Mouse (Mus musculus) cerebellum, adult 8-10 months (tissue): Measurements from ENCODE around the gene Olfr1185-ps1.
"Not testable (repeated sequence)": the region's sequence is repeated elsewhere in the genome, so short reads cannot be mapped to it uniquely, and the experiment has no call there.

Experiments used
- DNase-seq: peaks from one replicate; pipeline ENCODE4 v3.0.0; 2022

Gene Olfr1185-ps1

DNA sequence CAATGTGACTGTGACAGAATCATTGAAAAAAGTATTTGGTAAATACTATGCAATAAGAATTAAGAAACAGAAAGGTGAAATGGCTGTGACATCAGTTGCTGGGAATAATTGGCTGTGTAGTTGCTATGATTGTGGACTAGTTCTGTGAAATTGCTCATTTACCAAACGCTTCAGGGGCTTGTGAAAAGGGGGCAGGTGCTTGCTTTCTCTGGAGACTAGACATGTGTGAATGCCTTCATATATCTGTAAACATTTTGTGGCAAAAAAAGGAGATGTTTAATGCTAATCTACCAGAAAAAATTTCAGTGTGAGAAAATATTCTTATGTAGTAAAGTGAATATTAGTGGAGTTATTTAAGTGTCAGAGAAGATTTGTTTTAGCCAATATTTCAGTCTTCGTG lies at the start of gene Olfr1185-ps1:
Gene Olfr1185-ps1, plus strand, starts transcription at position 301 of the 400 bp plus-strand sequence.
- DNase-seq = no peak

- no peak for DNase-seq
Measured at GRCm38 (mm10) chr2:88449031-88449430, 44.1 kb upstream of the Olfr1185-ps1 start, which contains the start of gene Gm13757. TSS of gene Gm13757 (minus strand) at chr2:88449131.

GRCm38 (mm10) chr2:88454567-88454966 lies 38.6 kb upstream of the Olfr1185-ps1 start, which contains the start of gene Olfr1183:
TSS of gene Olfr1183 (plus strand) at chr2:88454867.
- not testable (repeated sequence) for DNase-seq

GRCm38 (mm10) chr2:88483298-88483697 lies 9.8 kb upstream of the Olfr1185-ps1 start, which contains the start of gene Olfr1184:
TSS of gene Olfr1184 (plus strand) at chr2:88483598.
- no peak for DNase-seq

- no peak for DNase-seq
Measured at GRCm38 (mm10) chr2:88518251-88518650, 25.1 kb downstream of the Olfr1185-ps1 start, which contains the start of gene Olfr1186. TSS of gene Olfr1186 (plus strand) at chr2:88518551.

DNA sequence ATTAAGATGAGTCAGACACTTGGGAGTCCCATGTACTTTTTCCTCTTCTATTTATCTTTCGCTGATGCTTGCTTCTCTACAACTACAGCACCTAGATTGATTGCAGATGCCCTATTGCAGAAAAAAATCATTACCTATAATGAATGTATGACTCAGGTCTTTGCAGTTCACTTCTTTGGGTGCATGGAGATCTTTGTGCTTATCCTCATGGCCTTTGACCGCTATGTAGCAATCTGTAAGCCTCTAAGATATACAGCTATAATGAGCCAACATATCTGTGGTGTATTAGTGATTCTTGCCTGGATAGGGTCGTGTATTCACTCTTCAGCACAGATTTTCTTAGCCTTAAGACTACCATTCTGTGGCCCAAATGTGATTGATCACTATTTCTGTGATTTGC lies 32.6 kb downstream of the Olfr1185-ps1 start:
- DNase-seq = no peak
